Mouse (Mus musculus): ENCODE results near the gene Ppp4r1. TPM values are rescaled to one million over a fixed set of nuclear protein-coding genes. Genes with fewer than 3 reads are reported as not detected.

Gene Ppp4r1
- polyA plus RNA-seq, 1 experiment from 2014 or later: 25.0 TPM

DNA sequence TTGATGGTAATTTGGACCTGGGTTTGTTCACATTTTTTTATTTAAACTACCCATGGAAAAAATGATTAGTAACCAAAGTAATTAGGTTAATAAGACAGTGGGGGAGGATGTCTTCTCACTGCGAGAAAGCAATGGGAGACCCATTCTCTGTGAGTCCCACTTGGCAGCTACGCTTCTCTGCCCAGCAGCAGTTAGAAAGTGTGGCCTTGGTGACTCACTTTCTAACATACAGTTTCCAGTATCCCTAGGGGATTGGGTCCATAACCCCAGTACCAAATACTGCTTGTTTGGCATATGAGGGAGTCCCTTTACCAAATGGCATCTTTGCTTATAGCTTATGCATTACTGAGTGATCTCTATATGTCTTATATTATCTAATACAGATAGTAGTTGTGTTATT lies 8.8 kb downstream of the Ppp4r1 start:
- Histone ChIP-seq H3K36me3 (0 out of 2 replicates have a peak, but pooled peaks cover 6% of the 10 kb centered on the region), H3K4me2 (no peak overlapping the region)
- 86% methylated on average over 2 of the region's 2 CpGs for WGBS

DNA sequence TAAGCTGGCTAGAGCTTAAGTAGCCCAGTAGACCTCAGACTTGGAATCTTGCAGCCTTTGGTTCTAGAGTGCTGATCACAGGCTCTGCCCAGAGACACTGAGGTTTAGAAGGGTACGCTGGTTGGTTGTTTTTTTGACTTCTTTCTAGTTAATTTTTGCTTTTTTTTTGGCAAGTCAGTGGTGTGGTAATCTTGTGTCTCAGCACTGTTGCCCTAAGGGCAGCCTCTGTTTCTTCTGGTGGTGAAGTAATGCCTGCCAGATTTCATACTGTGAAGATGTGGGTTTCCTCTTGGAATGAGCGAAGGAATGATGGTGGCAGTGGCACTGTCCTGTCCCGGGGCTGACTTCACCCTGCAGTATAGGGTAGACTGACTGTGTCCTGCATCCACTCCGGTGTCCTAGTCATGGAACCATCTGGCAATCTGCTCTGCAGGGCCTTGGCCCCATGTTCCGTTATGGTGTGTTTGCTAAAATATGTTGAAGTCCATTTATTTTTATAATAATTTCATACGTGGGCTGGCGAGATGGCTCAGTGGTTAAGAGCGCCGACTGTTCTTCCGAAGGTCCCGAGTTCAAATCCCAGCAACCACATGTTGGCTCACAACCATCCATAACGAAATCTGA lies 11.0 kb downstream of the Ppp4r1 start:
- H3K9me3 ChIP-seq (replicated peaks): no peaks in the 10 kb centered on the region
- H3K4me2 ChIP-seq: no peak overlapping the region
- no peak overlapping the region for H3K27ac ChIP-seq
- H3K27me3 ChIP-seq: no peaks in the 10 kb centered on the region
- H3K4me3 ChIP-seq: no peak overlapping the region
- ATAC-seq (replicated peaks; ENCODE audit: insufficient number of reproducible peaks, insufficient read depth, low FRiP score, low read depth): no peak
- H3K4me1 ChIP-seq (replicated peaks): peaks cover 12% of the 10 kb centered on the region; the same call in 1 of the 2 replicates
- WGBS: 93% methylated on average over 12 of the region's 12 CpGs
- 0 out of 2 replicates have a peak, but pooled peaks cover 6% of the 10 kb centered on the region for H3K36me3 ChIP-seq
- H3K9ac ChIP-seq: no peak overlapping the region

More for the DNA sequence above, 8.8 kb downstream of the Ppp4r1 start:
- no peak for ATAC-seq (replicated peaks; ENCODE audit: insufficient number of reproducible peaks, insufficient read depth, low FRiP score, low read depth)
- Histone ChIP-seq H3K27ac (no peak overlapping the region), H3K4me1 (replicated peaks) (peaks cover 24% of the 10 kb centered on the region), H3K27me3 (no peaks in the 10 kb centered on the region), H3K9me3 (replicated peaks) (no peaks in the 10 kb centered on the region), H3K4me3 (no peak overlapping the region), H3K9ac (no peak overlapping the region)

DNA sequence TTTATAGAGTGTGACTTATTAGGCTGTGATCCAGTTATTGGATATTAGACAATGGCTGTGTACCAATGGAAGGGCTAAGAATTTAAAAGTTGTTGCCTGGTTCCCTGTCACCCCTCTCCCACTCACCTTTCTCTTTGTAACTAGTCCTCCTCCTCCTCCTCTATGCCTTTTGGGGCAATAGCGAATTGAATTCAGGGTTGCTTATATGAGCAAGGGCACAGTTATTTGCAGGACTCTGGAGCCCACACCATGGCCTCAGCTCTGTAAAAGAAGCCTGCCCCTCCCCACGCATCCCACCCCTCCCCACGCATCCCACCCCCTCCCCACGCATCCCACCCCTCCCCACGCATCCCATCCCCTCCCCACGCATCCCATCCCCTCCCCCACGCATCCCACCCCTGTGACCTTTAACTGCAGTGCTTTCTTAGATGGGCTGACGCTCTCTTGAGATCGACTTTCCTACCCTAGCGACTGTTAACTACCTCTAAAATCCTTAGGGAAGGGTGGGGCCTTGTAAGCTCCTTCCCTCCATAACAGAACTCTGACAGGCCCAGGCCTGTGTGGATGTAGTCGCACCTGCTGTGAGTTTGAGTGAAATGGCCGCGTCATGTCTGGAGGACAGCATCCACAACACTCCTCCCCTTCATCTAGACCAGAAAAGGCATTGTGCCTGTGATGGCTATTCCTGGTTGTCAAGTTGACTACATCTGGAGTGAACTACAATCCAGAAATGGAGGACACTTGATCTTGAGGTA lies 11.9 kb downstream of the Ppp4r1 start:
- peaks cover 7% of the 10 kb centered on the region for H3K4me1 ChIP-seq (replicated peaks)
- ATAC-seq (replicated peaks; ENCODE audit: insufficient number of reproducible peaks, insufficient read depth, low FRiP score, low read depth): no peak
- WGBS: 79% methylated on average over 13 of the region's 13 CpGs
- H3K36me3 ChIP-seq: 0 out of 2 replicates have a peak, but pooled peaks cover 6% of the 10 kb centered on the region
- H3K9me3 ChIP-seq (replicated peaks): no peaks in the 10 kb centered on the region
- H3K9ac ChIP-seq: no peak overlapping the region
- H3K4me3 ChIP-seq: no peak overlapping the region
- no peak overlapping the region for H3K27ac ChIP-seq
- no peaks in the 10 kb centered on the region for H3K27me3 ChIP-seq
- H3K4me2 ChIP-seq: no peak overlapping the region

DNA sequence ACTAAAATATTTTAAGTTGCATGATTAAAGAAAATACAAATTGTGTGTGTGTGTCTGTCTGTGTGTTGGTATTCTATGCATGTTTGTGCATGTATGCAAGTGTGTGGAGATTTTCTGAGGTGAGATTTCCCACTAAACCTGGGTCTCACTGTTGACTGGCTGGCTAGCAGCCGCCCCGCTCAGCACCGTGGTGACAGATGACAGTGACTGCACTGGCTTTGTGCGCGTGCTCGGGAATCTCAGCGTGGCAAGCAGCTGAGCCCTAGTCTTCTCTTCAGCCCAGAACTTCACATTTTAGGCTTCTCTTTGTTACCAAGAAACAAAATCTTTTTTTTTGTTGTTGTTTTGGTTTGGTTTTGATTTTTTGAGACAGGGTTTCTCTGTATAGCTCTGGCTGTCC lies 13.7 kb downstream of the Ppp4r1 start:
- WGBS: 60% methylated on average over 7 of the region's 7 CpGs
- H3K9me3 ChIP-seq (replicated peaks): no peaks in the 10 kb centered on the region
- H3K9ac ChIP-seq: no peak overlapping the region
- no peak overlapping the region for H3K27ac ChIP-seq
- 0 out of 2 replicates have a peak, but pooled peaks cover 6% of the 10 kb centered on the region for H3K36me3 ChIP-seq
- peaks cover 19% of the 10 kb centered on the region for H3K4me1 ChIP-seq (replicated peaks)
- ATAC-seq (replicated peaks; ENCODE audit: insufficient number of reproducible peaks, insufficient read depth, low FRiP score, low read depth): no peak
- H3K27me3 ChIP-seq: no peaks in the 10 kb centered on the region
- H3K4me2 ChIP-seq: no peak overlapping the region
- no peak overlapping the region for H3K4me3 ChIP-seq

DNA sequence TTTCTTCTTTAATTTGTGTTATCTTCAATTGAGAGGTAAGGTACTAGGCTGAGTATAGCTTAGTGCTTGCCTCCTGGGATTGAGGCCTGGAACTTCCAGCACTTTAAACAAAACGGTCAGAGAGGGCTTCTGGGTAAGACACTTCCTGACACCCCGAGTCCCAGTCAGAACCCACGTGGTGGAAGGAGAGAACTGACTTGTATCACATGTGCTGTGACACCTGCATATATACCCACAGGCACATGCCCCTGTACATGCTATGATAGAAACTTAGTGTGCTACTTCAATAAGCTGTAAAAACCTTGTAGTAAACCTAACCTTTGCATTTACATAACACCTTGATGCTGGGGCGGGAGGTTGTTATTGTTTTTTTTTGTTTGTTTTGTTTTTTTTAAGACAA lies 16.1 kb downstream of the Ppp4r1 start:
- Histone ChIP-seq H3K4me1 (replicated peaks) (peaks cover 19% of the 10 kb centered on the region), H3K4me3 (no peak overlapping the region), H3K9ac (no peak overlapping the region), H3K36me3 (peaks cover 6% of the 10 kb centered on the region; the same call in 1 of the 2 replicates), H3K9me3 (replicated peaks) (no peaks in the 10 kb centered on the region), H3K27ac (no peak overlapping the region), H3K4me2 (no peak overlapping the region), H3K27me3 (no peaks in the 10 kb centered on the region)
- 45% methylated on average over 4 of the region's 4 CpGs for WGBS
- ATAC-seq (replicated peaks; ENCODE audit: insufficient number of reproducible peaks, insufficient read depth, low FRiP score, low read depth): no peak

DNA sequence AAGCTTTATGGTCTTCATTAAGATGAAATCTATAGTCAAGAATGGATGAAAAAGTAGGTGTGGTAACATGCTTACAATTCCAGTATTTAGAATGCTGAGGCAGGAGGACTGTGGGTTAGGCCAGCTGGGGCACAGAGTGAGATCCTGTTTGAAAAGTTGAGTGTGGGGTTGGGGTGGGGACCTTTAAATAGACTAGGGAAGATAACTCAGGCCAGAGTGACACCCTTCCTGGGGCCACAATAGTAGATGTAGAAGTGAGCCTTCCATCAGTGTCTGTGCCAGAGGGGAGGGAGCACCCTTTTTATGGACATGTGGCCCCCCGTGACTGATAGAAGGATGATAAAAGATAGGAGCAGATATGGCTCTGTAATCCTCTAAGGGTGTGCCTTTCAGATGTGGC lies 17.0 kb downstream of the Ppp4r1 start:
- Histone ChIP-seq H3K4me2 (no peak overlapping the region), H3K36me3 (peaks cover 7% of the 10 kb centered on the region), H3K4me3 (no peak overlapping the region), H3K9ac (no peak overlapping the region), H3K9me3 (replicated peaks) (no peaks in the 10 kb centered on the region), H3K27ac (no peak overlapping the region), H3K27me3 (no peaks in the 10 kb centered on the region), H3K4me1 (replicated peaks) (peaks cover 19% of the 10 kb centered on the region)
- no peak for ATAC-seq (replicated peaks; ENCODE audit: insufficient number of reproducible peaks, insufficient read depth, low FRiP score, low read depth)
- 48% methylated on average over 1 of the region's 1 CpGs for WGBS

DNA sequence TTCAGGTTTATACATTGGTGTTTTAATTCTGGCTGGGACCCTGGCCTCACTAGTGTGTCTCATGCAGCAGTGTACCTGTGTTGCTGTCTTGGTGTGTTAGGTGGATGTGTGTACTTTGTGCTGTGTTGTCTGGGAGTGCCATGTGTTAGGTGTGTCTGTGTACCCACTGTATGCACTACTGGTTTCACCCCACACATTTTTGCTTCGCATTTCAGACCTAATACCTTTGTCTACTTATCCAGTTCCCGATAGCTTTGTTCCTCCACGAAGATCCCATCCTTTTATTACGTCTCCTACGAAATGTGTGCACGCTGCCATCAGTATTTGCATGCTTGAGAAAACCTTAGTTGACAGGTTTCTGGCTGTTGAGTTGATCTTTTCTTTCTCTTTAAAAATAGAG lies 18.1 kb downstream of the Ppp4r1 start:
- Histone ChIP-seq H3K9me3 (replicated peaks) (no peaks in the 10 kb centered on the region), H3K4me3 (no peak overlapping the region), H3K36me3 (peaks cover 8% of the 10 kb centered on the region), H3K9ac (no peak overlapping the region), H3K27ac (no peak overlapping the region), H3K27me3 (no peaks in the 10 kb centered on the region), H3K4me2 (no peak overlapping the region), H3K4me1 (replicated peaks) (peaks cover 19% of the 10 kb centered on the region)
- WGBS: 86% methylated on average over 6 of the region's 6 CpGs
- ATAC-seq (replicated peaks; ENCODE audit: insufficient number of reproducible peaks, insufficient read depth, low FRiP score, low read depth): no peak

DNA sequence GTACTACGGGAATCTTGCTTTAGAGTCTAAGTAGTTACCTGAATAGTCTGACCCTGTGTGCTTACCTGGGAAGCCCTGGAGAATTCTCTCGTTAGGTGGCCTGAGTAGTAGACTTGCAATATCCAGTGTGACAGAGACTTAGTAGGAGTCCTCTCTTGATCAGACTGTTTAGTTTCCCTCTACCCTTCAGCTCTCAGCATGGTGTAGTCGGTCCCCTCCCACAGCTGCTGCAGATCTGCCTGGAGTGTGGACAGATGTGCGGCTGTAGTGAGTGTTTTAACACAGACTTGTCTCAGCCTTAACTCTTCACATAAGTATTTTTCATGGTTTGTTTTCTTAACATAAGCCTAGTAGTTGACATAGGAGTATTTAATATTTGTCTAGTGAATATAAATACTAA lies 19.7 kb downstream of the Ppp4r1 start:
- H3K9me3 ChIP-seq (replicated peaks): no peaks in the 10 kb centered on the region
- no peak for ATAC-seq (replicated peaks; ENCODE audit: insufficient number of reproducible peaks, insufficient read depth, low FRiP score, low read depth)

DNA sequence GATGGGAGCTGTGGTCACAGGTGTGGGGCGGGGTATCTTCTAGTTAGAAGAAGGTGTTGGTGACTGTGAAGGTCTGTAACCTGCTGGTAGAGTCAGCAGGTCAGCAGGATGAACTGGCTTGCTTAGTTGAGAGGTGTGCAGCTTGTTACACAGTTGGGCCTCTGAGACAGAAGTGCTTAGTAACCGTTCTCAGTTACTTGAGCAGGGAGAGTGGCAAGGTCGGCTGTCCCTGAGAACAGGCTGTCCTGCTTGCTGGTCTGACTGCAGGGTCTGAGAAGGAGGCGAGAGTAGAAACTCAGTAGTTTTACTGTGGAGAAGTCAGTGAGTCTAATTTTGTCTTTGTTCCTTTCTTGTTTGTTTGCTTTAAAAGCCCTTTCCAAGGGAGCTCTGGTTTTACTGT lies 23.6 kb downstream of the Ppp4r1 start:
- H3K4me1 ChIP-seq (replicated peaks): 0 out of 2 replicates have a peak, but pooled peaks cover 5% of the 10 kb centered on the region
- no peaks in the 10 kb centered on the region for H3K9me3 ChIP-seq (replicated peaks)
- H3K27ac ChIP-seq: no peak overlapping the region
- H3K9ac ChIP-seq: no peak overlapping the region
- no peak for ATAC-seq (replicated peaks; ENCODE audit: insufficient number of reproducible peaks, insufficient read depth, low FRiP score, low read depth)
- no peaks in the 10 kb centered on the region for H3K27me3 ChIP-seq
- H3K4me2 ChIP-seq: no peak overlapping the region
- H3K36me3 ChIP-seq: peaks cover 18% of the 10 kb centered on the region
- WGBS: 63% methylated on average over 4 of the region's 4 CpGs
- no peak overlapping the region for H3K4me3 ChIP-seq

More for the DNA sequence above, 19.7 kb downstream of the Ppp4r1 start:
- H3K4me2 ChIP-seq: no peak overlapping the region
- H3K4me1 ChIP-seq (replicated peaks): peaks cover 19% of the 10 kb centered on the region
- no peak overlapping the region for H3K27ac ChIP-seq
- WGBS: 68% methylated on average over 4 of the region's 4 CpGs
- no peaks in the 10 kb centered on the region for H3K27me3 ChIP-seq
- no peak overlapping the region for H3K4me3 ChIP-seq
- H3K36me3 ChIP-seq: peaks cover 8% of the 10 kb centered on the region
- no peak overlapping the region for H3K9ac ChIP-seq

DNA sequence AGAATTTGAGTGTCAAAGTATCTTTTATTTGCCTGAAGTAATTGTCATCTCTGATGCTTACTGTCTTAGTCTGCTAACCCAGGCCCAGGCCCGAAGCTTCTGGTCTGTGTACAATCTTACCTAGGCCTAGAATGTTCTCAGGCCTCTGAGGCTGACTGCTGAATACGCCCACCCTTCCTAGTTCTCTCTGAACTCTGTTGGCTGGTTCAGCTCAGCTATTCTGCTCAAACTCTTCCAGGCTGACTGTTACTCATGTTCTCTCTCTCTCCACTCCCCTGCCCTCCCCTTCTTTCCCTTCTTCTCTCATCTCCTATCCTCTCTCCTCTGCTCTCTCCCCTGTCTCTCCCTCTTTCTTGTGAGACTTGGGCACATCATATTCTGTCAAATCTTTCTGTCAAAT lies 24.0 kb downstream of the Ppp4r1 start:
- Histone ChIP-seq H3K36me3 (peaks cover 22% of the 10 kb centered on the region), H3K4me2 (no peak overlapping the region), H3K27ac (no peak overlapping the region), H3K9ac (no peak overlapping the region), H3K27me3 (no peaks in the 10 kb centered on the region), H3K4me3 (no peak overlapping the region), H3K9me3 (replicated peaks) (no peaks in the 10 kb centered on the region), H3K4me1 (replicated peaks) (0 out of 2 replicates have a peak, but pooled peaks cover 5% of the 10 kb centered on the region)
- WGBS: 80% methylated on average over 2 of the region's 2 CpGs
- ATAC-seq (replicated peaks; ENCODE audit: insufficient number of reproducible peaks, insufficient read depth, low FRiP score, low read depth): no peak

GRCm38 (mm10) chr17:65811032-65811431 lies 28.7 kb downstream of the Ppp4r1 start:
- Histone ChIP-seq H3K27ac (no peak overlapping the region), H3K4me2 (no peak overlapping the region), H3K4me1 (replicated peaks) (no peaks in the 10 kb centered on the region), H3K9ac (no peak overlapping the region), H3K36me3 (peaks cover 54% of the 10 kb centered on the region), H3K27me3 (no peaks in the 10 kb centered on the region), H3K4me3 (no peak overlapping the region), H3K9me3 (replicated peaks) (no peaks in the 10 kb centered on the region)
- no peak for ATAC-seq (replicated peaks; ENCODE audit: insufficient number of reproducible peaks, insufficient read depth, low FRiP score, low read depth)
- 80% methylated on average over 5 of the region's 5 CpGs for WGBS
